Mouse (Mus musculus): Measurements from ENCODE around the gene Krt7. TPM values are rescaled to one million over a fixed set of nuclear protein-coding genes. Genes with fewer than 3 reads are reported as not detected.

The Krt7 gene
- 108 and 114 TPM in 2 replicates for polyA plus RNA-seq (2014; fragmentation: Nextera tagmentation; extraction: Ambion mirVana)

DNA sequence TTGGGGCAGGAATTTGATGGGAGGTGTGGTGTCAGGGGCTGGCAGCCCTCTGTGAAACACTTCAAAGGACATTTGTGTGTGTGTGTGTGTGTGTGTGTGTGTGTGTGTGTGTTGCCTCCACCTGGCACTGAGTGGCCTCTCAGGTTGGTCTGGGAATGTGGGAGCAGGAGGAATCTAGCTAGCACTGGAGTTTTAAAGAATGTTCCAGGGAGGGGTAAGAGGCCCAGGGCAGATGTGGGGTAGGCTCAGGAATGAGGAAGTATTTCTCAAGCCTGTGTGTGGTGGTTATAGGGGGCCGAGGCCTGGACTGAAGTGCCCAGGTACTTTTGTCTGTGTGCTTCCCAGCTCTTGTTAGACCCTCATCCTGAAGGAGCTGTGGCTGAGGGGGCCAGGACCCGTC lies at the start of gene Krt7:
Gene Krt7, plus strand, starts transcription at position 269 of the 400 bp plus-strand sequence.
- no peak for TF ChIP-seq CTCF (IDR thresholded peaks at IDR 0.05; ENCODE audit: low read depth)
- H3K27ac ChIP-seq (ENCODE audit: low read depth) = peak within 1 kb of the TSS; percentile 85
- H3K4me1 ChIP-seq (ENCODE audit: insufficient read depth) = peaks cover 7% of the 10 kb centered on the region; the same call in 1 of the 2 replicates
- H3K9ac ChIP-seq = peak within 1 kb of the TSS; percentile 53
- peaks cover 8% of the 10 kb centered on the region; the same call in 1 of the 2 replicates for H3K27me3 ChIP-seq (ENCODE audit: insufficient read depth, low read length)
- H3K9me3 ChIP-seq (ENCODE audit: low read depth, low read length) = no peaks in the 10 kb centered on the region
- H3K4me3 ChIP-seq (ENCODE audit: low read depth, low read length) = peak within 1 kb of the TSS; percentile 40
- DNase-seq = peak; percentile 59
- no peaks in the 10 kb centered on the region for H3K36me3 ChIP-seq (ENCODE audit: insufficient read depth)
- 13% methylated on average over 2 of the region's 2 CpGs for WGBS
- ATAC-seq (ENCODE audit: insufficient read depth) = peak; percentile 86
- H3K4me2 ChIP-seq = peak within 1 kb of the TSS; percentile 58

DNA sequence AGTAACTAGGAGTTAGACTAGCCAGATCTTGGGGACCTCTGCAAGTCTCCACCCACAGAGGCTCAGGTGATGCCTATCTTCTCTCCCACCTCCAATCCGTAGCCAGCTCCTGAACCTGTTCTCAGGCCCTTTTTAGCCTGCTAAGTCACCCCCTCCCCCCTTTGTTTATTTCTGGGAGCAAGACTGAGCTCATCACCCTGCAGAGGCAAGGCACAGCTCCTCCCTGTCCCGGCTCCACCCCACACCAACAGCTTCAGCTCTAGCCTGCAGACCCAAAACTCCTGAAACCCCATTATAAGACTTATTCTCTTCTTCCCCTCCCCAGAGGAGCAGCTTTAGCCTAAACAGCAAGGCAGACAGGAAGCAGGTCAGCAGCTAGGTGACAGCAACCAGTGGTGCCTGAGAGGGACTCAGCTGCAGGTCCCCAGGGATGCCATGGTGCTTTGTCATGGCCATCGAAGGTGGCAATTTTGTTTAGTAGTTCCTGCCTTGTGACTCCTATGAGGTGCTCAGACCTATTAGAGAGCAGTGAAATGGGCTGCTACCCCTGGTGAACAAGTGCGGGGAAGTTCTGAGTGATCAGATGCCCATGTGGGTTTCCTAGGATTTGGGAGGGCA lies 48.3 kb upstream of the Krt7 start:
- Histone ChIP-seq H3K27me3 (ENCODE audit: insufficient read depth, low read length) (no peaks in the 10 kb centered on the region), H3K9me3 (ENCODE audit: low read depth, low read length) (no peaks in the 10 kb centered on the region), H3K27ac (ENCODE audit: low read depth) (no peak overlapping the region), H3K4me2 (no peak overlapping the region), H3K4me3 (ENCODE audit: low read depth, low read length) (no peak overlapping the region), H3K4me1 (ENCODE audit: insufficient read depth) (peaks cover 3% of the 10 kb centered on the region; the same call in 1 of the 2 replicates), H3K36me3 (ENCODE audit: insufficient read depth) (no peaks in the 10 kb centered on the region), H3K9ac (no peak overlapping the region)
- 50% methylated on average over 4 of the region's 4 CpGs for WGBS
- no peak for TF ChIP-seq CTCF (IDR thresholded peaks at IDR 0.05; ENCODE audit: low read depth)
- DNase-seq (no peak), ATAC-seq (ENCODE audit: insufficient read depth) (no peak)

DNA sequence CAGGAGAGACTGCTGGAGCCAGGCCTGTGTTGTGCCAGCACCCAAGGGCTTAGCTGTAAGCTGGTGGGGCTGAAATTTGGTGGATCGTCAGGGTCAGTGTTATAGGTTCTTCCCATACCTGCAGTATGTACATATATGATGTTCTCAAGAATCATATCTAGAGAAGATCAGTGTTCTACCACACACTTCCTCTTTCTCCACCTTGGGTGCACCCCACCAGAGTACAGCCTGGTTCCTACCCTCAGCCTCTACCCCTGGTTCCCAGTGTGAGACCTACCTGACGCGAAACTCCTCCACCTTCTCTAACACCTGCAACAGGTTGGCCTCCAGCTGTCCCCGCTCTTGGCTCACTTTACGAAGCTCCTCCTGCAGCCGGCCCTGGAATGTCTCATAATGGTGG lies 46.9 kb upstream of the Krt7 start:
- ATAC-seq (ENCODE audit: insufficient read depth) (no peak), DNase-seq (no peak)
- no peak for TF ChIP-seq CTCF (IDR thresholded peaks at IDR 0.05; ENCODE audit: low read depth)
- peaks cover 3% of the 10 kb centered on the region; the same call in 1 of the 2 replicates for H3K4me1 ChIP-seq (ENCODE audit: insufficient read depth)
- no peak overlapping the region for H3K4me3 ChIP-seq (ENCODE audit: low read depth, low read length)
- no peaks in the 10 kb centered on the region for H3K9me3 ChIP-seq (ENCODE audit: low read depth, low read length)
- no peak overlapping the region for H3K27ac ChIP-seq (ENCODE audit: low read depth)
- no peak overlapping the region for H3K9ac ChIP-seq
- no peaks in the 10 kb centered on the region for H3K27me3 ChIP-seq (ENCODE audit: insufficient read depth, low read length)
- no peak overlapping the region for H3K4me2 ChIP-seq
- H3K36me3 ChIP-seq (ENCODE audit: insufficient read depth) = no peaks in the 10 kb centered on the region
- 65% methylated on average over 6 of the region's 6 CpGs for WGBS

DNA sequence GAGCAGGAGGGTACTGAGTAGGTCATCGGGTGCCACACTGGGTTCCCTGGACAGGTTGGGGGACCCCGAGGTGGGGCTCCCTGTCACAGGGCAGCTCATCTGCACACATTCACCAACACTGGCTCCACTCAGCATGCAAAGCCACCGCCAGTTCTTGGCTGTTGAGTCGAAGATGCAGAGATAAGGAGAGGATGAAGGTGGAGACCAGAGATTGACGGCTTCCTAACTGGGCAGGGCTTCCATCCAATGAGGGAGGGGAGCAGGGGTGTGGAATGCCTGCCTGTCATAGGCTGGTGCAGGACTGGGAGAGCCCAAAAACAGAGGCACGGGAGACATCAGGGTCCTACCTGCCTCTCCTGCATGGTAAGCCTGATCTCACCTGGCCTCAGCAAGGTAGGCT lies 46.4 kb upstream of the Krt7 start:
- TF ChIP-seq CTCF (IDR thresholded peaks at IDR 0.05; ENCODE audit: low read depth) = no peak
- DNase-seq (no peak), ATAC-seq (ENCODE audit: insufficient read depth) (no peak)
- H3K36me3 ChIP-seq (ENCODE audit: insufficient read depth) = no peaks in the 10 kb centered on the region
- H3K9ac ChIP-seq = no peak overlapping the region
- no peak overlapping the region for H3K27ac ChIP-seq (ENCODE audit: low read depth)
- no peaks in the 10 kb centered on the region for H3K27me3 ChIP-seq (ENCODE audit: insufficient read depth, low read length)
- 42% methylated on average over 6 of the region's 6 CpGs for WGBS
- H3K9me3 ChIP-seq (ENCODE audit: low read depth, low read length) = no peaks in the 10 kb centered on the region
- no peak overlapping the region for H3K4me3 ChIP-seq (ENCODE audit: low read depth, low read length)
- H3K4me2 ChIP-seq = no peak overlapping the region
- peaks cover 7% of the 10 kb centered on the region for H3K4me1 ChIP-seq (ENCODE audit: insufficient read depth)

DNA sequence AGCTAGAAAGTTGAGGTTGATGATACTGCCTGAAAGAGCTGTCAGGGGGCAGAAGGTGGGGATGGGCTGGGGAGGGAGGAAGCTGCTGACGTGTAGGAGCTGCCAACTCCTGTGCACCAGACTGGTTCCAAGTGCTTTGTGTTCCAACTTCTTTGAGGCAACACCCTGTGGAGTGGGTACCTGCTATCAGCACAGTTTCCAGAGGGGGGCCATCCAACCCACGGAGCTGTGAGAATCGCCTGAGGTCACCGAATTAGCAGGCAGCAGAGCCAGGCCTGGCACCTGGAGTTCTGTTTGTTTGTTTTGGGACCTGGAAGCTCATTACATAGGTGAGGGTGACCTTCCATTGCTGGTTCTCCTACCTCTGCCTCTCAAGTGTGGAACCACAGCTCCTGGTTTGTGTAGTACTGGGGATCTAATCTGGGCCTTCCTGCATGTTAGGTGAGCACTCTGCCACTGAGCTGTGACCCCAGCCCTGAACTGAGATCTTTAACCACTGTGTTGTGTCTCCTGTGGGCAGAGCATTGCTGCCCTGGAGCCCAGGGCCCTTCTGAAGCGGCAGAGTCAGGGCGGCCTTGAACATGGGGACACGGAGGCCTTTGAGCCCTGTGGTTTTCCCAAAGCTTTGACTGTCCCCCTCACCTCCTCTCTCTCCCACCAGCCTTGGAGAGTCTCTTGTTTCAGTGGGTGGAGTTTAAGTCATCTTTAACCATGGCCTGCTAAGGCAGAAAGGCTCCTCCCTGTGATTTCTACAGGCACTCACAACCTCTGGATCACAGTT lies 45.8 kb upstream of the Krt7 start:
- Histone ChIP-seq H3K4me3 (ENCODE audit: low read depth, low read length) (no peak overlapping the region), H3K27me3 (ENCODE audit: insufficient read depth, low read length) (no peaks in the 10 kb centered on the region), H3K4me1 (ENCODE audit: insufficient read depth) (peaks cover 13% of the 10 kb centered on the region), H3K36me3 (ENCODE audit: insufficient read depth) (no peaks in the 10 kb centered on the region), H3K9ac (no peak overlapping the region), H3K27ac (ENCODE audit: low read depth) (no peak overlapping the region), H3K4me2 (no peak overlapping the region), H3K9me3 (ENCODE audit: low read depth, low read length) (no peaks in the 10 kb centered on the region)
- 57% methylated on average over 7 of the region's 7 CpGs for WGBS
- DNase-seq (peak; percentile 24), ATAC-seq (ENCODE audit: insufficient read depth) (no peak)
- TF ChIP-seq CTCF (IDR thresholded peaks at IDR 0.05; ENCODE audit: low read depth) = no peak

DNA sequence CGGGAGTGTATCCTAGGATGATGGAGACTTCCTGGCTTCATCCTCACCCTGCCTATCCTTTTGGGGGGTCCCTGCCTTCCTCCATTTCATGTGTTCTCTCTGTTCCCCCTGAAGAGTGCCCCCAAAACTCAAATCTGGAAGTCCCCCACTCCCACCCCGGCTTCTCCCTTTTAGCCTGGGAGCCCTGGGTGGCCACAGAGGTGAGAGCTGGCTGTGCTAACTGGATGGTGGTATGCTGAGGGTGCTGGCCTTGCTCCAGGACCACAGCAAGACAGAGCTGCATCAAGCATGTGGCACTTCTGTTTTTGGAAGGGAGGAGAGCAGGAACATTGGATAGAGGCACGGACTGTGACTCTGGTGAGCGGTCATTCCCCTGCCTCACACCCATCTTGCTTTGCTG lies 45.1 kb upstream of the Krt7 start:
- Histone ChIP-seq H3K9ac (no peak overlapping the region), H3K4me1 (ENCODE audit: insufficient read depth) (peaks cover 20% of the 10 kb centered on the region), H3K27me3 (ENCODE audit: insufficient read depth, low read length) (no peaks in the 10 kb centered on the region), H3K36me3 (ENCODE audit: insufficient read depth) (no peaks in the 10 kb centered on the region), H3K4me2 (no peak overlapping the region), H3K4me3 (ENCODE audit: low read depth, low read length) (no peak overlapping the region), H3K27ac (ENCODE audit: low read depth) (no peak overlapping the region), H3K9me3 (ENCODE audit: low read depth, low read length) (no peaks in the 10 kb centered on the region)
- DNase-seq (no peak), ATAC-seq (ENCODE audit: insufficient read depth) (no peak)
- no peak for TF ChIP-seq CTCF (IDR thresholded peaks at IDR 0.05; ENCODE audit: low read depth)
- WGBS = 53% methylated on average over 4 of the region's 4 CpGs

DNA sequence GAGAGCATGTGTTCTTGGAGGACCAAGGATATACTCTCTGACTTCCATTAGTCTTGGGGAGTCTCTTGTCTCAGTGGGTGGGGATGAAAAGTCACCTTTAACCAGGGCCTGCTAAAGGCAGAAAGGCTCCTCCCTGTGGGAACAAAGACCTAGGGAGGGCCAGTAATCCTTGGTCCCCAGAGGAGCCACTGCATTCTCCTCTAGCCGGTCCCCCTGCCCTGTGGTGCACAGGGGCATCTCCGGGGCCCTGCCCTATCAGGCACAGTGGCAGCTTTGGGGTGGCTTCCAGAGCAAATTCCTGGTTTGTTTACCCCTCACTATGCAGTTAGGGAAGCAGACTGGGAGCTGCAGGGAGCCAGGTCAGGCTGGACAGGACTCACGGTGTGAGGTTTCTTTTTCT lies 44.4 kb upstream of the Krt7 start:
- peak overlapping the region; percentile 9; the same call in 1 of the 2 replicates for H3K9ac ChIP-seq
- no peak overlapping the region for H3K4me3 ChIP-seq (ENCODE audit: low read depth, low read length)
- no peaks in the 10 kb centered on the region for H3K36me3 ChIP-seq (ENCODE audit: insufficient read depth)
- no peak for TF ChIP-seq CTCF (IDR thresholded peaks at IDR 0.05; ENCODE audit: low read depth)
- ATAC-seq (ENCODE audit: insufficient read depth) (no peak), DNase-seq (no peak)
- H3K27ac ChIP-seq (ENCODE audit: low read depth) = no peak overlapping the region
- H3K9me3 ChIP-seq (ENCODE audit: low read depth, low read length) = no peaks in the 10 kb centered on the region
- 37% methylated on average over 3 of the region's 3 CpGs for WGBS
- no peaks in the 10 kb centered on the region for H3K27me3 ChIP-seq (ENCODE audit: insufficient read depth, low read length)
- peaks cover 23% of the 10 kb centered on the region for H3K4me1 ChIP-seq (ENCODE audit: insufficient read depth)
- no peak overlapping the region for H3K4me2 ChIP-seq

Data from lung, embryonic 14.5 days (tissue).